Mouse (Mus musculus) kidney, postnatal 14 days (tissue): ENCODE measurements at regions not wholly inside any gene's neighbourhood (a gene's known extent, or its start where the extent isn't known, plus 50 kb on each side); places are given as distances from the start of the nearest gene placed in this dataset.

Source experiments
- DNase-seq: peaks from one replicate; pipeline ENCODE4 v3.0.0; 2022; ENCODE audit warnings: mixed read lengths

DNA sequence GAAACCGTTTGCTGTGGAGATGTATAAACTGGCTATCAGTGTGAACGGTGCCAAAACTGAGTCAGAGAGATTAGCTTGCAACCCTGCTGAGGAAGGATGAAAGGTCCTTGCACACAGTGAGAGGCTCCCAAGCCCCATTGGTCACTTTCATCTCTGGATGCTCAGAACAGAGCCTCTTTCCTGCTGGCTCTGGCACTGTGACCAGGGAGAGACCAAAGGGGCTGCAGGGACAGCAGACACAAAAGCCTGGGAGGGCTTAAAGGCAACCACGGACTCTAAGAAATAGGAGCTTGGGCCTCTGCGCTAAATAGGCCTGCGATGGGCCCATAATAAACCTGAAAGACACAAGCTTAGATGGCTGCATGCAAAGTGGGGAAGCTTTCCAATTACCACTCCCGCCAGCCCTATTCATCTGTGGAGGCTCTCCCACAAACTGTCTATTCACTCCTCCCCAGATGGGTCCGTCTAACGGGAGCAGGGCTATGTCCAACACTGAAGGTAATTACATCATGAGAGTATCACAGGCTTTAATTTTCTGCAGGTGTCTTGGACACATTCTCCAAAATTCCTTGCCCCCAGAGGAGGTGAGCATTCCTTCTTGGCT is 438.2 kb upstream of the Intu start:
- DNase-seq: no peak

DNA sequence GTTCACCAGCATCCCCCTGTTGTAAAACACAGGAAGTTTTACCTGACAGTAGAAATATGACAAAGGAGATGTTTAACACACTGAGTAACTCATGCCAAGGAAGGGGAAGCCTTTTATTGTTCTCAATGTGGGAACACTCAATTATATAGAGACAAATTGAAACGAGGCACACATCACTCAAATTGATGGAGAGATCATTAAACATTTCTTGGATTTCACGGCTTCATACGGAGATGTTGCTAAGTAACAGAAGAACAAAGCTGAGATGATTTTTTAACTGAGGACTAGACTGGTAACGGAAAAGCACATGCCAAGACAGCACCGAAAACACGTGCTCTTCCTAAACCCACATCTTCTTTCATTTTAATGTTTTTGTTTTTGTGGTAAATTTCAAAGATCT is 437.0 kb upstream of the Intu start:
- no peak for DNase-seq

DNA sequence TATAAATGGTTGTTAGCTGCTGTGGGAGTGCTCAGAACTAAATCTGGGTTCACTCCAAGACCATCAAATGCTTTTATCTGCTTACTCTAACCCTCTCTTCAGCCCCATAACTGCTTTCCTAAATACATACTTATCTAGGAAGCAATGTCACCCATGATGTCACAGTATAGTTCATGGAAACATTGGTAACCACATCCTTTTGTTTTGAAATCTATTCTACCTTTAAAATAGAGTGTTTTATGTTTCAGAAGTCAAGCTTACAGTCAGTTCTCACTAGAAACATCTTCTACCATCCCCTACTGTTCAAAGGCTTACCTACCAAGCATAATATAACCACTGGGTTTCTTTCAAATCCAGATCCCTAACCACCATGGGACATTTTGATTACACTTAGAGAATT is 436.4 kb upstream of the Intu start:
- no peak for DNase-seq

DNA sequence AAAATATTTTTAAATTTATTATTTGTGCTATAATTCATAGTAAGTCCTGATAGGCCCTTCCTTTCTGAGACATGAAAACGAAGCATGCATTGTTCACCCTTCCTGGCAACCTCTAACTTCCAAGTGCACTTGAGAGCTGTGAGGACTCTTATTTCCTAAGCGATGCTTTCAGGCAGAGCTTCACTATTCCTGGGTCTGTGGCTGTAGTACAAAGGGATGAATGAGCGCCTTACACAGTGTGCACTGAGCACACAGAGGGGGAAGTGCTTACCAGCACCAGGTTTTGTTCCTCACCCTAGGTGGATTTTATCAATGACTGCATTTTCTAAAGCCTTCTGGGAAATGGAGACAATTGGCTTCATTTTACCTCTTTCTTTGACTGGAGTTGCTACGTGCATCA is 428.4 kb upstream of the Intu start:
- DNase-seq: peak; percentile 29

DNA sequence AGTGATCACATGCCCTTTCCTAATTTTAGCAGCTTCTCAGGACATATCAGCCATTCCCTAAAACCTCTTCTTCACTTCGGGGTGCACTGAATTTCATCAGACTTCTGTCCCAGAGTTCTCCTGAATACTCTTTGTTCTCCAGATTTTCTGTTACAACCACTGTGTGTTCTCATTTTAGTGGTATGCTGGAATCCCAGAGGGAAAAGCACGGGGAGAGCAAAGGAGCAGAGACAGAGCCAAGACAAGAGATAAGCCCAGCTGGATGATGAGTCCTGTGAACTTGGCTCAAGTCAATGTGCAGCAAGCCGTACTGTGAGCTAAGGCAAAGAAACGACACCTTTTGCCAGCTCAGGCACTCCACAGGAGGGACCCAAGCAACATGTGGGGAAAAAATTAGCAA is 416.3 kb upstream of the Intu start:
- DNase-seq: peak; percentile 8

DNA sequence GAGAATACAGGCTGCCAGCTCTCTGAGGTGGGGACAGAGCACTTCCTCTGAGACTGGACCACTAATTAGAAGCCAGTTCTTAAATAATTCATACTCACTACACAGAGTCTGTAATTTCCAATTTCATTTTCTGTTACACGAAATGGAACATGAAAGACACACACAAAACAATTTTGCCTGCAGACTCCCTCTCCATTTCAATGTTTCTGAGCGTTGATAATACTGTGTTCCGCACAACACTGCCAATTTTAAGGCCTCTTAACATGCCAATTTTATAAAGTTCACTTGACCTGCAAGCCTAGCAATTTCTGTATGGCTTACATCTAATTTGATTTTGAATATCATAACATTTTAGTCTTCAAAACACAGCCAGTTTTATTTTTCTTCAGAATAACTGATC is 412.5 kb upstream of the Intu start:
- DNase-seq: no peak

DNA sequence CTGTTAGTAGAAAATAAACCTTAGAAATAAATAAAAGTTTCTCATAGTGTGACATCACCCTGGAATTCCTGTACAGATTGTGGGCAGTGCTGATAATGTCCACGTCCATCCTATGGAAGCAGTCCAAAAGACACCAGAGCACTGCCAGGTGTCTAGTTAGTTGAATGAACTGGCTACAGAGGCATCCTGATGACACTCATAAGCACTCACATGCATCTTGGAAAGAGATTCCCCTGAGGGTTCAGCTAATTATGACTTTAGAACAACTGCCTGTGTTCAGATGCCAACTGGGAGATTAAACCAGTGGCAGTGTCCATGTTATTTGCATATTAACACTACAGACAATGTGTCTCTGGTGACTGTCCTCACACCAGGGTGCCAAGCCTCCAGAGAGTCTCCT is 411.6 kb upstream of the Intu start:
- DNase-seq: no peak

DNA sequence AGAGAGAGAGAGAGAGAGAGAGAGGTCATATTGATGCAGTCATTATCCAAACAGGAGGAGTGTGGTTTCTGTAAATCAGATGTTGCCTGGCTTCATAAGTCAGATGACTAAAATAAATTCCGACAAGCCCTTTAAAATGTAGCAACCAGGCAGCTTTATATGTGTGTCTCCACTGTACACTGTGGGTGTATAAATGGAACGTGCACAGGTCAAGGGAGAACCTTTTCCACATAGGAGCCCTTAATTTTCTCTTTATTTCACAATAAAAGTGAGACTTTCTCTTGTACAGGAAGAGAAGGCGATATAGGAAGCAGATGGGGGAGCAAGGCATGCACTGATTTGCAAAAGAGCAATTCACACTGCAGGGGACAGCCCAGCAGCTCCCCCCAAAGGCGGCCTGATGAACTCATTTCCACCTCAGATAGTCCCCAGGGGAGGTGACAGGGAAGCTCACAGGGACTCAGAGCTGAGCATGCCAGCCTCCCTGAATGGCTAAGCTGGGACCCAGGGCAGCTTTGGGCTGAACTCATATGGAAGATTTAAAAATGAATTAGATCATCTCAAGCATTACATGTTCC is 410.7 kb upstream of the Intu start:
- peak; percentile 61 for DNase-seq

DNA sequence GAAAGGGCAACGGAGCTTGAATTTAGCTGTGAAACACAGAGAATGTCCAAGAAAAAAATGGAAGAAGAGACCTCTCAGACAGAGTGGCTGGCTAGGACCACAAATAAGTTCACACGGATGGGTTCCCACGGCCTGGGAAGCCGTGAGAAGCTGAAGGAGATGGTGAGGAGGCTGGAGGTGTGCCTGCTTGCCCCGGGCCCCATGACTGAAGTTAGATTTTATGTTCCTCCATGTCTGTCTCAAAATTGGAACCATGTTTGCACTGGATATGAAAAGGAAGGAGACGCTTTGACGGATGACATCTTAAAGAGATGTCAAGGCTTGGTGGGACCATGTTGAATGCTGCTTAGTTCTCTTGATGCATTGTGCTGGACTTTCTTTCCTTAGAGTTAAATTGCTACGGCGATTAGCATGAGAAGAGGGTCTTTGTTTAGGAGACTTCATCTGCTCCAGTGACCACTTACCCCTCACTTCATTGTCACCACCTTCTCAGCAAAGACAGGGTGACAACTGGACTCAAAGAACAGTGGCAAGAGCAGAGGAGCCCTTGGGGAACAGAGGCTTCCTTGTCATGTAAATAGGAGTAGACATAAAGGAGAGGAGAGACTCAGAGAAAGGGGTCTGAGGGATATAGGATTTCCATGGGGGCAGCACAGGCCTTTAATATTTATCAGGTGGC is 407.4 kb upstream of the Intu start:
- no peak for DNase-seq

DNA sequence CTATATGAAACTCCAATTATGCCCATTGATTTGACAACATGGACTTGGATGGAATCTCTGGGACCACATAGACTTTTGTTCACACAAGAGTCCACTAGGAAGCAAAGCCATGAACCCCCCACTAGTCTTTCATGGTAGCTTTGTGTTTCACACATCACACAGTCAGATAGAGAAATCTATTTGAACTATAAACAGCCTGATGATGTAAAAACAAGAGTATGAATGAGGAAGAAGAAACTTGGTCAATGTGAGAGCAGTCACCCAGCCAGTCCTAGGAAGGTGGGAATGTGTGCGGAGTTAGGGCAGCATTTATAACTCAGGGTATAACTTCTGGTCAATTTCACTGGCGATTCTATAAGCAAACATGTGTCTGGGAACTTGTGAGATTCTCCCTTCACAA is 404.2 kb upstream of the Intu start:
- no peak for DNase-seq

DNA sequence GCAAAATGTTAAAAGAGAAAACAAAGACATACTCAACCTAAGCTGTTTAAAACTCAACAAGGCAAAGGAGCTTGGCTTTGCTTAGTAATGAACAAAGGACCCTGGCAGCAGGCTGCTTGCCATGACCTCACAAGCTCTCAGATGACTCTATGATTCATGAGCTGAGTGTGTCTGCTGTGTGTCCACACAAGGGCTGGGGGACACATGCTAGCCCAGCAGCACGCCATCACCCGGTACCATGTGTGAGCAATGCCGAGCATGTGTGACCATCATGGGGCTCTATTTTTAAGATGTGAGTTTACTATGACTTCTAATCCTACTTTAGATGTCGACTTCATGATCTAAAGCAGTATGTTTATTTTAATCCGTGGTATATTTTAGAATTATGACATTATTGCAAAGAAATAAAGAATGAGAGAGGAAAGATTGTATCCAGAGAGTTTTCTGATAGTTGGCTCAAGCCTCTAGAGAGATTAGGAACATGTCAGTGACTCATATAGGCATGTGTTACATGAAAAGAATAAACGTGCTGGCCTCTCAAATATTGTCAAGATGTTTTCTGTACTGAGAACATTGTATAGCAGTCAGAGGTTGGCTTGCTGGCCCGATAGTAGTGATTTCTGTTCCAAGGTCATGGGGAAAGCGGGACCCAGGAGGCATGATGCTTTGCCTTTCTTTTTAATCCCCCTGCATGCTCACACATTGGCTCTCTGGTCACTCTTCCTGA is 400.1 kb upstream of the Intu start:
- no peak for DNase-seq

DNA sequence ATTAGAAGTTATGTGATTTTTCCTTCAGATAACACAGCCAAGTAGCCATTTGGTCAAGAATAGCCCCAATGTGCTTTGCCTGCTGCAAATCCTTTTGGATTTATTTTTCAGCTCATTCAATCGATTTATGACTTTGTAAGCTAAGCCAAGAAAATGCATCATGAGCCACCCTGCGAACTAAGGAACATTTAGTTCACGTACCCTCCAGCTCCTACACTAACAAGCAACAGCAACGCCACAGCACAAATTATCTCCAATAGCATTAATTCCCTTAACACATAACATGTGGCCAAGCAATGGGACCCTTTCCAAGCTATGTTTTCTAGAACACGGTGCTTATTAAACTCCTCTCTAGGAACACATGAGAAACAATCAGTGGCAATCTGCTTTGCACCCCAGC is 392.4 kb upstream of the Intu start:
- DNase-seq: peak; percentile 16

DNA sequence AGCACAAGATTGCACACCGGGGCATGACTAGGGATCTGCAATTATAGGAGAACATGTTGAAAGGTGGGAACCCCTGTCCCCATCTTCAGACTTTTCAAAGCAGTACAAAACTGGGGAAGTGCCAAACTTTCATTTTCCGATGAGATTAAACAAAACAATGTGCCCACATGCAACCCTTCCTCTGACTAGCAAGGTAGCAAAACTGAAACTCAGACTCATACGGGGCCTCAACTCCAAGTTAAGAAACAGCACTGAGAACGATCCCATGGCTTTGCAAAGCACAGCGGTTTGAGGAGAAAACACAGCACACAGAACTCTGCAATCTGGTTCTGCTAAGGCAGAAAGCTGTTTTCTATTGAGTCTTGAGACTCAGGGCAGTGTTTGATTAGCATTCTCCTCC is 388.9 kb upstream of the Intu start:
- no peak for DNase-seq

DNA sequence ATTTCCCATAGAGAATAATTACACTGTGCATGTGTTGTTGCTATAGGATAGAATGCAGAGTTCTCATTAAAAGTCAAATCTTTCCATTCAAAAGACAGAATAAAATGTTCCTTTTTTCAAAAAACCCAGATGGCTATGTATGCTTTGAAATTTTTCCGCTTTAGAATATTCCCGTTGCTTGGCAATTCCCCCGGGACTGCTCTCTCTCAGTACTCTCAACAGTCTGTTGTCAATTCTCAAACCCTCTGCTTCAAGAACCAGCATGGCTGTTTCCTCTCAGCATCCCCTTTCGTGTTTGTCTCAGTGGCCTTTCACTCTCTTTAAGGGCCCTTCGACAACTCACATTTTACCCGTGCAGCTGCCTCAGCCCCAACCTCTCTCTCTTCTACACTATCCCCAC is 372.5 kb upstream of the Intu start:
- no peak for DNase-seq

DNA sequence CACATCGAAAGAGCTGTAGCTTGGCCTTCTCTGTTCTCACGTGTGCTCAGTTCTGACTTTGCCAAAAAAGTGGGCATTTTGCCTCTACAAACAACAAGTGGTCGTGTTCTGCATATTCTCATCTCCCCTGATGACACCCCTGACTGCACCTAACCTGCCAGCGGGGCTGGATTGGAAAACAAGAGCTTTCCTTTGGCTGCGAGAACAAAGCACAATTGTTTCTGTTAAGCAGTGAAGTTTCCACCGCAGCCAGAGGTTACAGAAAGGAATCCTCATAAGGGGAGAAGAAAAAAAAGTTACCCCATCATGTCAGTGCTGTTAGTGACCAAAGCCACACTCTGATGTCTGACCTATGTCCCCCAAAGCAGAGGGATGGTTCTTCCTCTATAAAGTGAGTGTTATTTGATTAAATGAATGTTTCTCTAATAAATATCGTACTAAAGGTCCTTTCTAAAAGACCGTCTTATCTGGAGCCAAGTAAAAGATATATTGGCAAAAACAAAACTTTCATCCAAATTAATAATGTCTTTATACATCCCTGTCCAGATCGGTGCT is 371.4 kb upstream of the Intu start:
- no peak for DNase-seq

DNA sequence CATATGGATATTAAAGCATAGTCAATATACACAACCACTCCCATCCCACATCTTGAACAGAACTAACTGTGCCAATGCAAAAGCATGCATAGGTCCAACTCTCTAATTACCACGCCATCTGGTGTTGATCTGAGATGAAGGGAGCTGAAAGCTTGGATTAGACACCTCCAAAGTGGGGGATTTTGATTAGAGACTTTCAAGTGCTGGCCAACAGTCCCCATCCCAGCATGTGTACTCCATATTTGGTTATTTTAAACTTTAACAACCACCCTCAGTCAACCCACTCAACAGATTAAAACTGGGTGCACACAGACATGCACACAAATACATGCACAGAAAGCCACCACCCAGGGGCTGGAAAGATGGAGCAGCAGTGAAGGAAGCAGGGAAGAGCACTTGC is 366.9 kb upstream of the Intu start:
- DNase-seq: no peak

DNA sequence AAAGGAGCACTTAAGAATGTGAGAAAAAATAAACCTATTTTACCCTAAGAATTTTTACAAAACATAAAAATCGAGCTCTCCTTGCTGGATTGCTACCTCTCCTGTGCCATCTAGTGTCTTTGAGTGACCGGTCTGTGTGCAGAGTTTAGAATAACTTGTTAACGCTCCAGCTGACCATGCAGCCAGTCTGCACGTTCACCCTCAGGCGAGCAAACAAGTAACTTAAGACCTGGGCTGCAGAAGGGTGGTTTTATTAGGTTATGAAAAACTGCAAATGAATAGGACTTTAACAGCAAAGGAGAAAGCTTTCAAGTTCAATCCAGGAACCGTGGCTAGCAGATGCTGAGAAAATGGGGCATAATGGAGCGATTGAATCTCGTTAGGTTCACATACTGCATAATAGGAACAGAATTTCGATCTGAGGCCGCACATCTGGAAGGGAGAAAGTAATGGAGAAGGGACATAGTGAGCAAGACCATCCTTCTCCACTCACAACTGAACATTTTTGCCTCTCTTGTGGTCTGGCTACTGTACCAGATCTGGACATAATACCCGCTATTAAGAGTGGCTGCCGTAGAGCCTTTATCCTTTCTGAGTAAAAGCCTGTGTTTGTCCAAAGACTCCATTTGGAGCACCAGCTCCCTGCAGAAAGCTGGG is 363.0 kb upstream of the Intu start:
- peak; percentile 15 for DNase-seq

DNA sequence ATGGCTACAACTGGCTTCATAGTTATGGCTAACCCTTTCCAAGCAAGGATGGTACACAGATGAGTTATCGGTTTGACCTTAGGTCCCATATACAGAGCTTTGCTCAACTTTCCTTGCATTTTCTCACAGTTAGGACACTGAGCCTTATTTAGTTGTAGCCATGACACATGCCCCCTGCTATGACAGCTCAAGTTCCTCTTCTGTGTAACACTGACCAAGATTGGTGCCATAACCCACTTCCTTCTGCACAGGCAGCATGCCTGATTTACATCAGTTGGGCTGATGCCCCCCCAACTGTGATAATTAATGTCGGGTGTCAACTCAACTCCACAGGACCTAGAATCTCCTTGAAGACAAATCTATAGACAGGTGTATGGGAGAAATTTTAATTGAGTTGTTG is 361.5 kb upstream of the Intu start:
- DNase-seq: no peak

DNA sequence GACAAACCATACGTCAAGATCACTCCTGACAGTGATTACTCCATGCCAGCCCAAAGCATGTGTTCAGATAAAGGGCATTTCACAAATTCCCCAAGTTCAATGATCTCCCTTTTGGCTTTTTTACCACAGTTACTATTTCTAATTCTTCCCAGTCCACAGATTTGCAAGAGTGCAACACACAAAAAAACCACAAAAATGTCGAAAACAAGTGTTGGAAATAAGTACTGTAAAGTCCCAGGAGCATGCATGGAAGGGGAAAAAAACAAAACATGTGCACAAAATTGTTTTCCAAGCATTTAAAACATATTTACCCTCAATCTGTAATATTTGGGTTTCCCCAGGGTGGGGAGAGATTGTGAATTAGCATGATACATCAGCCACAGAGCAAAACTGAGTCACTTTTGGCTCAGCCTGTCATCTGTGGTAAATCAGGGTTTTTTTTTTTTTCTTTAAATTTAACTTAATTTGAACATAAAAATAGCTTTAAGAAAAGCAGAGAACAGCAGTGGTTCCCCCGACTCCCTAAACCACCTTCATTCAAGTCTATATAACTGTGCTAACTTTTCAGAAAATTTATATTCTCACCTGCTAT is 351.3 kb upstream of the Intu start:
- DNase-seq: no peak

DNA sequence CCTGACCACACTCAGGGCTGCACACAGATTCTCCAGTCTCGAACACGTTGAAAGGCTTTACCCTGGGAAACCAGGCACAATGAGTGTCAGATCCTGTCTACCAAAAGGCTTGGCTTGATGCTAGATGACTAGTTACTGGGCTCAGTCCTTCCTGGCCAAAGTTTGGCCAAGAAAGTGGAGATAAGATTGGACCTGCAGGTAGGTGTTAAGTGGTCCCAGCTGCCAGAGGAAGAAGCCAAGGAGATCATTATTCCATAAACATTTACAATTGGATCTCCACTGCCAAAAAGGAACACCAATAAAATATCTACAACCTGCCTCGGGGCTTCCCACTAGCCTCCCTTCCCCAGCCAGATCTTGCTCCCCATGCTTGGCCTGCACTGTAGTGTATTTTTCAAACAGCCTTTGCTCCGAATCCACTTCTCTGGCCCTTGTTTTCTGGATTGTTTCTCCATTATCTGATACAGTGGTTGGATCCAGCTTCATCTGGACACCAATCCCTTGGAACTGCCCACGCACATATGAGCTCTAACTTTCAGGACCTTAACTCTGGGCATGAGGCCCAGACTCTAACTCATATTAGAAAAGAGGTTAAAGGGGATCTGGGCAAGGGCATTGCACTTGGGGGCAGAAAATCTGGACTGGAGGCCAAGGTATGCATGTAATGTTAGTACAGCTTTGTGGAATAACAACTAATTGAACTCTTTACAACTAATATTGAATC is 345.3 kb upstream of the Intu start:
- no peak for DNase-seq

DNA sequence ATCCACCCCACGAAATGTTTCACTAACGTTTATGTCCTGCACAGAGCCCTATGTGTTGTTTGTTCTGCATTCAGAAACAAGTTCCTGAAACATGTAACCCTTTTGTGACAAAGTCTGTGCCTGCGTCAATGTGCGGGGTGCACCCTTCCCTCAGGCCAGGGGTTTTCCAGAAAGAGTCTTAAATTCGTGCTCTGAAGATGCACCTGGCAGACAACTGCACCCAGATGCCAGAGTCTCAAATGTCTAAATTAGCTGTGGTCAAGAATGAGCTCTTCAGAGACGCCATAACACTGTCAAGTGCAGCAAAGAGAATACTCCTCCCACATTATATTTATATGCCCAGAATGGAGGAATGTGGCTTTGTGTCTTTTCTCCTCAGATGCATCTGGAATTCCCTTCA is 341.6 kb upstream of the Intu start:
- no peak for DNase-seq

DNA sequence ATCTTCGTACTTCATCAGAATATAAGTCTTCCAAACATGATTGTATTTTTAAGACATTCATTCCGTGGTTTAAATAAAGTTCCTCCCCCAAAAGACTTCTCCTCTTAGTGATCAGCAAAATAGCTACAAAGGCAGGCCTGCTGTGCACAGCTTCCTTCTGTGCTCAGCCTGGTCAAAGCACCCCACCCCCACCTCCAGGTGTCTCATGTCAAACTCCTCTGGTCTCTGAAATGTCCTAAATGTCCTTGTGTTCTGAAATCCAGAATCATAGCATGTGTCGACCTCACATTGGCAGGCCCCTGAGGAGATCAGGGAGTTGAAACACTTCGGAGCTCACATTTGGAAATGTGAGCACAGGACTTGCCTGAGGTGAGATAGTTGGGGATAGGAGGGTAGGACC is 341.1 kb upstream of the Intu start:
- DNase-seq: no peak
